In genomic region chr12:3811596-3811995, GRCm38 (mm10) we compare ENCODE assay signal across 9 mouse cellular contexts. TPM values are rescaled to one million over a fixed set of nuclear protein-coding genes. Genes with fewer than 3 reads are reported as not detected.
DNase-seq lines count a peak whose midpoint lies in the region; ATAC-seq lines count a peak whose summit lies in the region.
"Had no signal": no experiment of that assay in that cellular context is flagged by ENCODE, and none has a peak within 500 bp of the region (broad histone marks: within the 10 kb centered on the region; RNA-seq: fewer than 3 reads in every experiment).

No protein-coding gene starts in this region.

- H3K4me2 ChIP-seq in embryonic facial prominence, embryonic 13.5 days: peak overlapping the region; percentile 86
- H3K4me2 ChIP-seq in limb, embryonic 12.5 days: peak overlapping the region; percentile 20

- H3K27me3 ChIP-seq in embryonic facial prominence, embryonic 13.5 days: no peaks in the 10 kb centered on the region
- no peaks in the 10 kb centered on the region for H3K27me3 ChIP-seq in limb, embryonic 12.5 days

- 0 out of 2 replicates have a peak overlapping the region, but pooled peaks have one; percentile 32 for H3K9ac ChIP-seq in embryonic facial prominence, embryonic 13.5 days
- no peak overlapping the region for H3K9ac ChIP-seq in limb, embryonic 12.5 days (replicated peaks)

- no peaks in the 10 kb centered on the region for H3K9me3 ChIP-seq in embryonic facial prominence, embryonic 13.5 days
- H3K9me3 ChIP-seq in limb, embryonic 12.5 days: no peaks in the 10 kb centered on the region

- DNase-seq in cerebellum, adult 9-10 months: peak; percentile 50
- no peak for DNase-seq in cerebellum, adult 9-11 months
- peak; percentile 53 for DNase-seq in kidney, adult 9 months
- DNase-seq in kidney, adult 11 months: no peak
- no peak for DNase-seq in ovary, adult 18-20 months (ENCODE audit: low spot score)
- no peak for DNase-seq in adrenal gland, postnatal 36 days

- H3K4me1 ChIP-seq in embryonic facial prominence, embryonic 13.5 days: peaks cover 54% of the 10 kb centered on the region
- peaks cover 46% of the 10 kb centered on the region for H3K4me1 ChIP-seq in limb, embryonic 12.5 days (replicated peaks)

- no peak overlapping the region for H3K4me3 ChIP-seq in embryonic facial prominence, embryonic 13.5 days
- H3K4me3 ChIP-seq in limb, embryonic 12.5 days (replicated peaks): no peak overlapping the region

- 0 out of 2 replicates have a peak overlapping the region, but pooled peaks have one; percentile 39 for H3K27ac ChIP-seq in embryonic facial prominence, embryonic 13.5 days
- peak overlapping the region; percentile 37 for H3K27ac ChIP-seq in limb, embryonic 12.5 days

- WGBS in embryonic facial prominence, embryonic 13.5 days: 33% methylated on average over 5 of the region's 5 CpGs
- 23% methylated on average over 5 of the region's 5 CpGs for WGBS in limb, embryonic 12.5 days

- peaks cover 8% of the 10 kb centered on the region; the same call in 1 of the 2 replicates for H3K36me3 ChIP-seq in embryonic facial prominence, embryonic 13.5 days
- H3K36me3 ChIP-seq in limb, embryonic 12.5 days: 0 out of 2 replicates have a peak, but pooled peaks cover 3% of the 10 kb centered on the region
- H3K36me3 ChIP-seq: G1E had no signal

- no peak for ATAC-seq in embryonic facial prominence, embryonic 13.5 days (ENCODE audit: insufficient number of reproducible peaks, insufficient read depth, low FRiP score, low TSS enrichment, low read depth)
- no peak for ATAC-seq in limb, embryonic 12.5 days (ENCODE audit: insufficient number of reproducible peaks, insufficient read depth, low FRiP score, low TSS enrichment, low read depth)

RNA-seq across cellular contexts. Expression of gene Dnmt3a, which starts 5.8 kb away (rescaled TPM):
- polyA plus RNA-seq in embryonic facial prominence, embryonic 13.5 days (2015; fragmentation: Nextera tagmentation; extraction: Ambion mirVana): 168 and 180 TPM in 2 replicates
- polyA plus RNA-seq in limb, embryonic 12.5 days (2016; fragmentation: Nextera tagmentation; extraction: Ambion mirVana): 260 and 282 TPM in 2 replicates
- 10 to 100 TPM; 51.6 to 52.4 TPM for total RNA-seq in adrenal gland, postnatal 36 days (2021)

Comparison
In these comparisons a context has a peak if more than half of its experiments do, and no peak if none do; other contexts are left out.
1. DNase-seq: peak in cerebellum, adult 9-10 months (single experiment) and kidney, adult 9 months (single experiment); none in cerebellum, adult 9-11 months (single experiment), kidney, adult 11 months (single experiment), ovary, adult 18-20 months (single experiment) and adrenal gland, postnatal 36 days (0 of 2).